Mouse (Mus musculus) E14TG2a.4 (cell line): ENCODE measurements at regions not wholly inside any gene's neighbourhood (a gene's known extent, or its start where the extent isn't known, plus 50 kb on each side); places are given as distances from the start of the nearest gene placed in this dataset.

Experiments used
- CTCF ChIP-seq: conservative IDR thresholded peaks from 2 replicates; pipeline ENCODE4 v1.5.1; 2014; ENCODE audit warnings: low read length
- NANOG ChIP-seq: IDR thresholded peaks from 2 replicates; pipeline ENCODE4 v1.6.1; 2014; ENCODE audit warnings: borderline replicate concordance, low read length, mixed read lengths
- POU5F1 ChIP-seq: IDR thresholded peaks from 2 replicates; pipeline ENCODE4 v1.6.1; 2014; ENCODE audit warnings: low read length, borderline replicate concordance

DNA sequence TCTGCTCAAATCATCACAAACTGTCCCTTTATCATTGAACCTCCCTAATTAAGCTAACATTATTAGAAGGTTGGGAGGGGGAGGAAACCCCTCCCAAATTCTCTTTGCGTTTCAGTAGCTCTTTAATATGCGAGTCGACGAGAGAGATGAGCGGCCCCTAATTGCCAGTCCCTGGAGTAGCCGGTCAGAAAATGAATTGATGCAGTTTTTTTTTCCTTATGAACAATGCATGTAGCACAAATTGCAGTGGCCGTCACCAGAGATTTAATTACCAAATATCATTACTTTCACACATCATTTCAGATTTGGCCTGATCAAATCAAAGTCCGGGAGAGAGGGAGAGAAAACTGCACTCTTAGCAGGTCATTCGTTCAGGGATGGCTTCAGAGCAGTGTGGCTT lies 61.1 kb upstream of the Top1 start:
- TF ChIP-seq CTCF (no peak), NANOG (no peak), POU5F1 (no peak)
